Mouse (Mus musculus): Measurements from ENCODE around the gene Slc38a1.

Slc38a1 gene

DNA sequence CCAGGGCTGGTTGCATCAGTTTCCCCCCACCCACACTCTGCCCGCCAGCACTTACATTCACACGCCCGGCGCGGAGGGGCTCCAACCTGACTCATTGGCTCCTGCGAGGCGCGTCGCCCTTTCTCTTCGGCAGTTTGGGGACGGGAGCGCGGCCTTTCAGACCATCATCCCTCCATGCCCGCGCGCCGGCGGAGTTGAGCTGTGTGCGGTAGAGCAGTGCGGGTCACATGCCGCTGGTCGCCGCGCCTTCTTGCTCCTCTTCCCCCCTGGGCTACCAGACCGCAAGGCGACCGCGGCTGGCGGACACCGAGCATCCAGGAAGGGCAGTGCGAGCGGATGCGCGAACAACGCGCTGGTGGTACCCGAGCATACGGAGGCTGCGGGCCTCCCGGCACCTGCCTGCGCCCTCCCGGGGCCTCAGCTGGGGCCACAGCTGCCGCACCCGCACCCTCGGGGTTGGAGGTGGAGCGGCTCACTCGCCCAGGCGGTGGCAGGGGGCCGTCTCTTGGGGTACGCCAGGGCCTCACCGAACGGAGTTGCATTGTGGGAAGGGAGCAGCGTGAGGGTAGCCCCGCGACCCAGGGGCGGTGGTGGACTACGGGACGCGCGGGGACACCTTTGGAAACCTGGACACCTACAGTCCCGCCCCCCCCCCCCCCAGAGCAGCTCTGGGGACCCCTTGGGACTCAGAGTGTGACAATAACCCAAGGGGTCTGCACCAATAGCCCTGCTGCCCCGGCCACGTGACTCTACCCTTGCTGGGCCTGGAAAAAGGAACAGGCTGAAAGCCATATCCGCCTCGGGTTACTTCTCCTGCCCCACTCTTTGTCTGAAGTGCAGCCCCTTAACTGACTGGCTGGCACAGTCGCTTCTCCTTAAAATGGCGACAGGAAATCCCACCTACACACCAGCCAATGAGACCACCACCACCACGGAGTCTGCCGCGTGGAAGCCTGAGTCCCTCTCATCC, at the start of gene Slc38a1:
Slc38a1 (minus strand) TSS at position 478 of the 970 bp plus-strand sequence.
- peak; percentile 26 for DNase-seq (ENCODE audit: low spot score)

DNA sequence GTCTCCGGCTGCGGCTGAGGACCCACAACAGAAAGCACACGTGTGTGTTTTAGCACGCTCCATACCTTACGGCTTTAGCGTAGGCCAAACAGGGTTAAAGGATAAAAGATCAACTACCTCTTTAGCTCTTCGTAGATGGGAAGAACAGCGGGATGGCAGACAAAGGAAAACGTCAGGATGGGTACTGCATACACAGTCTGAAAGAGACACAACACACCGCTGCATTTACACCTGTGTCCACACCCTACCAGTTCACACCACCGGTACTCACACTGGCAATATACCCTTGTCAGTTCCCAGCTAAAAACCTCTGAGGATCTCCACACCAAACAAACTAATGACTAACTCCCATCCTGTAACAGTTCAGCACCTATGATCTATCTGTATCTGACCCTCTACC, 49.7 kb upstream of the Slc38a1 start:
- DNase-seq (ENCODE audit: low spot score), result no peak

DNA sequence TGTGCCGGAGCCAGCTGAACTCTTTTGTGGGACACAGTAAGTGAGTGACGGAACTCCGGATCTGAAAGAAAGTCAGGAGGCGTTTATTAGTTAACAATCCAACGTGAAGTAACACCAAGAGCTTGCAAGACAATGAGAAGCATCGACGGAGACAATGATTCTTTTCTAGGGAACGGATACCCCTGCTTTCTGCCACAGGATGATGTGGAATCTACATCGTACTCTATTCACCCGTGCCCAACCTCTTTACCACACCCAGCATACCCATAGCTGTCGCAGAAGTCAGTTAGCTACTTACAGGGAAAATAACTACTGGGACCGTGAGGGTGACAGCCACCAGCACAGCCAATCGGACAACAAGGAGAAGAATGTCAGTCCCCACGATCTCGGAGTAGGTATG, 48.7 kb upstream of the Slc38a1 start:
- no peak for DNase-seq (ENCODE audit: low spot score)

DNA sequence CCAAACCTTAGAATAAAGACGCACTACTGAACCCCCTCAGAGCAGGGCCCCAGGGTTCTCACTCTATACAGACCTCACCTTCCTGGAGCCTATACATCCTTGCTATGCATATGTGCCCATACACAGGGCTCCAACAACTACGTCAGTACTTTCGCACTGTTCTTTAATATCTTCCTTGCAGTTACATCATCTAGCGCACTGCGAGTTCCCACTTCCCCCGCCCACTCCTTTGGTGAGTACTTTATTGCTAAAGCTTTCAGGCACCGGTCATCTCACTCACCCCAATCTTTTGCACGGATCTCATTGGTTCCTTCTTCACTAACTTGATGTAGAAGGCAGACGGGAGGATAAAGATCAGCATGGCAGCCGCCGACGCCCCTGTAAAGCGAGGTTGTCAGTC, 48.1 kb upstream of the Slc38a1 start:
- no peak for DNase-seq (ENCODE audit: low spot score)

DNA sequence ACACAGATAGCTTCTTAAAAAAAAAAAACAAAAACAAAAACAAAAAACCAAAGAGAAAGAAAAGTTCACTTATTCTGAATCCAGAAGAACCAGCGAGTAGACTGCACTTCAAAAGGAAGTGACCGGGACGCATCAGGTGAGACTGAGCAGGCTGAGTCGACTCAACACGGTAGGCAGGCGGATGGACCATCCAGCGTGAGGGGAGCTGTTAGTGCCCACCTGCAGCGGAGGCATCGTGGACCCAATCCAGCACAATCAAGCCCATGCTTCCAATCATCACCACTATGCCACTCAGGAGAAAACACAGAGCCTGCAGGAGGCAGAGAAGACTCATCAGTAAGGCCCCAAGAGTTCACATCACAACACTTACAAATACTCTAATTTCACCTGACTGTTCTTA, 47.2 kb upstream of the Slc38a1 start:
- DNase-seq (ENCODE audit: low spot score), result no peak

DNA sequence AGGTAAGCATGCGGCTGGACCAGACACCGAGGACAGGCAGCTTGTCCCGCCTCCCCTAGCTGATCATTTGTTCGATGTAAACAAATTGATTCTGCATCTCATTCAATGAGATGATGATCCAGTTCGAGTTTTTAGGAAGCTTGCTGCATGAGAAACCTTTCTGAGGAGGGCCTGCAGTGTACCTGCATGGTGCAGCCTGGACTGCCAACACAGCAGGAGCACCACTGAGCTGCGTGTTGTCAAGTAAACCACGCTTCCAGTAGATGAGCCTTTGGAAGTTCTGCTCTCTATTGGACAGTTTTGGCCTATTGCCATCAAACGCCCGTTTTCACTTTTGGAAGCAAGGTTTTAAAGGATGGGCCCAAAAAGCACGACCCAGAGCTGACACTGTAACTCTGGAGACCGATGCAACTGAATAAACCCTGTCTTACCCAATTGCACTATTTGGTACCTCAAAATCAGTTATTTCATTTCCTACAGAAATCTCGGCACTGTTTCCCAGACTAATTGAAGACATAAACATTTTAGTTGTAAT, 46.1 kb upstream of the Slc38a1 start:
- DNase-seq (ENCODE audit: low spot score), result no peak

DNA sequence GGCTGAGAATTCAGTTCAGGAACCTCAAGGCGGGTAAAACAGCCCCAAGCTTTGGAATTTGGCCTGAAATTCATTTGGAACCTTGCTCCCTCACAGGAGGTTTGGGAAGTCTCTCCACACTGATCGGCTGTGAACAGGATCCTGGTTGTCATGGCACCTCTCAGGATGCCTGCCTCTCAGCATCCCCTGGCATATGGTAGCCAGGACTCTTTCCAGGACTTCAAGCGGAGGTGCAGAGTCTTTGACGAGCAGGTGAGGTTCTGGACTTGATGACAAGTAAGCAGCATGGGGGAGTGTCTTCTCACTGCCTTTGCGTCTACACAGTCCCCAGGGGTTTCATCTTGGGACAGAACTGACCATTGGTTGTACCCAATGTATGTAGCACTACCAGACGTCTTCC, 45.3 kb upstream of the Slc38a1 start:
- no peak for DNase-seq (ENCODE audit: low spot score)

DNA sequence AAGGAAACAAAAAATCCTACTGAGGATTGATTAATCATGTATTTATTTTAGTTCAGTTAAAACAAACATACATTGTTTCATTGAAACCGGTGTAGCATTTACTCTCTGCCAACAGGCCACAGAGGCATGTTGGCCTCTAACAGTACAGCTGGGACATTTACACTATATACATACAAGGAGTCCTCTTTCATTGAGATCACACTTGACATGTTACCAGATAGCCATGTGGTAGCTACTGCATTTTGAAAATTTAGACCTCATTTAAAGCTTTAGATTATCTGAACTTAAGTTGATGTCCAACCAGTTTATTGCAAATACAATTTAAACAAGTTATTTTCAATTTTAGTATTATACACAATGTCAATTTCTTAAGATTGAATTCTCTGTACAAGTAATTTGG, 44.7 kb upstream of the Slc38a1 start:
- no peak for DNase-seq (ENCODE audit: low spot score)

DNA sequence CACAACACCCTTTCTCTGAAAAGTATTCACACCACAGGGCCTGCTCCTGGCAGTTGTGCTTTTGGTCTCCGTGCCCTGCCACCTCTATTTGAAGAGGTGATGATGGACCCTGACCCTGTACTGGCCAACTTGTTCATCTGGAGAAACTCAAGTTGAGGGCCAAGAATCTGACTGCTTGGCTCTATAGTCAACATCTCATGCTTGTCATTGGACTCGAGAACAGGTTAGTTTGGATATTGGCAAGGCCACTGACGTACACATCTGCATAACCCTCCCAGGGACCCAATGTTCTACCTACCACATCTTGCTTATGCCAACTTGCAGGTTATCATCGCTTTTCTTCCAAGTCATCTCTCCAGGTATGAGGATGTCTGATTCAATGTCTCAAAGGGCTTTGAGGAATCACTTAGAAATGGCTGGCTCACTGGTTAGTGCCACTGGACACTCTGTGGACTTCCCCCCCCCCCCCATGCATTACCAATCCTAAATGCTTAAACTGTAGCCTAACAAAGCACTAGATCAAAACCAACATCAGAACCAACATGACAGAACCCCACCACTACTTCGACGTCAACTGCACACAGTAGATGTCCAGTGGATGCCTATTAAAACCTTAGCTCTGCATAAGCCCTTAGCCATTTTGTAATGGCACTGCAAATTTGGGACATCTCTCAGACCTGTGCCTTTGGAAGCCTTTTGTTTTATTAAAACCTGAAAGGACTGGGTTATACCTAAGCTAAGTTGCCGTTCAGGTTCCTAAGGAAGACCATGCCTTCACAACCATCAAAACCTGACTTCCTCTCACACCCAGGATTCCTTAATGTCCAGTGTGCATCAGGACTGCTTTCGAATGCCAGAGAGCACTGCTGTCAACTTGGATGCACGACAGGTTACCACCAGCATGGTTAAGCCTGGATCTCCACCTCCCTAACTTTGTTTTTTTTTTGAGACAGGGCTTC, 43.8 kb upstream of the Slc38a1 start:
- DNase-seq (ENCODE audit: low spot score), result no peak

DNA sequence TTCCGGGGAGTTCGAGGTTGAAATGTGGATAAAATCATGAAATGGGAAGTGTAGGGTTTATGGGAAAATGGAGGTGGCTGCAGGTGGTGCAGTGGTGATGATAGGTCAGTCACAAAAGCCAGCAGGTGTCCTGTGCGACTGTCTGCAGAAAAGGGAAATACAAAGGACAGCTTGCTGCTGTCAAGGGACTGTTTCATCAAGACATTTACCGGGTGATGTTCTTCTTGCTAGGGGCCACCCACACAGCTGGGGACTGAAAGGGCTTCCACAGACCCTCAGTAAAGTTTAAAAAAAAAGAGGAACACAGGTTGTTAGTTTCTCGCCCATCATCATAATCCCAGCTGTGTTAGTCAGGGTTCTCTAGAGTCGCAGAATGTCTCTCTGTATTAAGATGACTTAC, 42.6 kb upstream of the Slc38a1 start:
- DNase-seq (ENCODE audit: low spot score), result no peak

DNA sequence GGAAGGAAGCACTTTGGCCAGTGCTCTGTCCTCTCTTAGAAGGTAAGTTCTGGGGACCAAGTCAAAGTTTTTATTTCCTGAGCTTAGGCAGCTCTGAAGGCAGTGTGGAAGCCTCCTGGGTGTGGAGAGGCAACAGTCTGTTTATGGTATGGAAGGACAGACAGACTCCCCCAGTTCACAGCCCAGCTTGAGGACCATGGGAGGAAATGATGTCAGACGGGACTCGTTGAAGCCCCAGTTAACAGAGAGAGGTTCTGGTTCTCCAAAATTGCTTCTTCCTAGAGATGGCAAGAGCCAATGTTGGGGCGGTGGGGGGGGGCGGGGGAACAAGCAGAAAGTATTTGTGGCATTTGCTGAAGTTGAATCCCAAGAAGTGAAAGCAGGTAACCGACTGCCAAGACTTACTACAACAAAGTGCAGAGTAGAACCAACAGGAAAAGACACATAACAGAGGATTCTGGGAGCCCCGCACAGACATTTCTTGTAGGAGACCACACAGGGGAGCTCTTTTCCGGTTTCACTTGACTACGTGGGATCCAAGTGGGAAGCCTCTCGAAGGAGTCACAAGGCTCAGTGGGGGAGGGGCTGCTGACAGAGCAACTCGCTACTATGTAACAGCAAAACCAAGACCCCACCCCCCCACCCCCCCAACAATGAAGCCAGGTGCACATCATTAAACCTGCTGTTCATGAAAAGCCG, 41.6 kb upstream of the Slc38a1 start:
- no peak for DNase-seq (ENCODE audit: low spot score)

DNA sequence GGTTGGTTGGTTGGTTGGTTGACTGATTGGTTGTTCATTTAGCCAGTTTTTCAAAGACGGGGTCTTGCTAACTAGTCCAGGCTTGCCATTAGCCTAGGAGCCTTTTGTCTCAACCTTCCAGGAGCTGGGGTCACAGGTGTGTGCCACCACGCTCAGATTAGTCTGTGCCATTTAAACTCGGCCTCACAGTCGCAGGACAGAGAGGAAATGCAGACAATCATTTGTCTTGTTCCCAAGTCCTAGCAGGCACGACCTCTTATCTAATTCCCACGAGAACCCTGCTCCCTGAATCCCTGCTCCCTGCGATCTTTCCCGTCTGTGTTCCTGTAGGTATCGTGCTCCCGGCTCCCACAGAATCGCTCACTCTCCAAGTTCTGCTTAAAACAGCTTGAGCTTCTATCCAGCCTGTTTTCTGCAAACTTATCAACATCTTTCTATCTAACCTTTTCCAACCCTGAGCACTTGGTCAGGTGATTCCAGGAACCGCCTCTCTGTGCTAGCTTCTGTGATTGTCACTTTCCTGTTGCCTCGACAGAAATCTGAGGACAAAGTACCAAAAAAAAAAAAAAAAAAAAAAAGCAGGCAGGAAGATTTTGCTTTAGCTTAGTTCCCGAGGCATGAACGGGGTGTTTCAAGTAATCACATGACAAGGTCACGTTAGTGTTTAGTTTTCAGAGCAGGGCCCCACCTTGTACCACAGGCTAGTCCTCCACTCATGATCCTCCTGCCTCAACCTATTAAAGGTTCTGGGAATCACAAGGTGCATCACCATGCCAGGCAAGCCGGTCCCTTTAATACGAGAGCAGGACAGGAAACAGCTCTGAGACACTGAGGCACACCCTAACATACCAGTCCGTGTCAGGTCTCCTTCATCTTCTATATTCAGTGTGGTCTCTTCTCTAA, 36.4 kb upstream of the Slc38a1 start:
- no peak for DNase-seq (ENCODE audit: low spot score)

DNA sequence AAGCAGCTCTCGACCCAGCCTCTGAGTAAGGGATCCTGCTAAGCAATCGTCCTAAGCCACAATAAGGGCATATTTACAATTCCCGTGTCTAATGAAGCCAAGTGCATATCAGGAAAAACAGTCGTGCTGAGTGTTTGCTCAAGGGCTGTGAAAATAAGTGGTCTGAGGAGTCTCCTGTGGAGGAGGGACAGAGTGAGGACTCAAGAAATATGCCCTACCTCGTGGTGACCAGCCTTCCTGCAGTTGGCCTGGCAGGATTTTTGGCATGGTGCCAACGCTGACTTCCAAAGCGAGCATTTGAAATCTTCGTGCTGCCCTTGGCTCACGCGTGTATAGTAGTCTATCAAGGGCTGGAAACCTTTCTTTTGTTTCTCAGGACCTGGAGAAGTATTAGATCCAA, 33.8 kb upstream of the Slc38a1 start:
- no peak for DNase-seq (ENCODE audit: low spot score)

DNA sequence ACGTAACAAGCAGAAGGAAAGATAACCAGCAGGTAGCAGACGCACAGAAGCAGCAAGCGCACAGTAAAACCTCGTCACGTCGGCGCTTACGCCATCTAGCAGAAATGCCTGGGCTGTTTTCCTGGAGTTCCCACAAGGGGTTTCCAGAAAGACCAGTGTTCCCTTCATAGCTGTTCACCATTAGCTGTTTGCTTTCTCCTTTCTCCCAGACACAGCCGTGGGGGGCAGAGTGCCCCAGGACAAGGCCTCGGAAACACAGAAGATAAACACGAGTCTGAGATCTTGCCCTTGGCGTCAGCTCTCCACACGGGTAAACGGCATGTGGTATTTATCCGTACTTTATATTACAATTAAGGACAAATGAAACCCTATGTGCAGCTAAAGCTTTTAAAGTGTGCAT, 33.0 kb upstream of the Slc38a1 start:
- DNase-seq (ENCODE audit: low spot score), result no peak

DNA sequence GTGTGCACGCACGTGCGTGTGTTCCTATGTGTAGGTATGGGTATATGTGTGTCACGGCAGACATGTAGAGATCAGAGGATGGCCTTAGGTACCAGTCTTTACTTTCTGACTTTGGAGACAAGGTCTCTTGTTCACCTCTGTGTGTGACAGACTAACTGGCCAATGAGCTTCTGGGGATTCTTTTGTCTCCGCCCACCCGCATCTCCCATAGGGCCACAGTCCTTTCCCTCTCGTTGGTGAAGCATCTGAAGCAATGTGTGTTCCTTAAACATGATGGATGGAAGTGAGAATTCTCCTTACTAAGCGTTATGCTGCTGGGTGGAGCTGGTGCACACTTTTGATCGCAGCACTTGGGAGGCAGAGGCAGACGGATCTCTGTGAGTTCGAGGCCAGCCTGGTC, 32.3 kb upstream of the Slc38a1 start:
- DNase-seq (ENCODE audit: low spot score), result no peak

DNA sequence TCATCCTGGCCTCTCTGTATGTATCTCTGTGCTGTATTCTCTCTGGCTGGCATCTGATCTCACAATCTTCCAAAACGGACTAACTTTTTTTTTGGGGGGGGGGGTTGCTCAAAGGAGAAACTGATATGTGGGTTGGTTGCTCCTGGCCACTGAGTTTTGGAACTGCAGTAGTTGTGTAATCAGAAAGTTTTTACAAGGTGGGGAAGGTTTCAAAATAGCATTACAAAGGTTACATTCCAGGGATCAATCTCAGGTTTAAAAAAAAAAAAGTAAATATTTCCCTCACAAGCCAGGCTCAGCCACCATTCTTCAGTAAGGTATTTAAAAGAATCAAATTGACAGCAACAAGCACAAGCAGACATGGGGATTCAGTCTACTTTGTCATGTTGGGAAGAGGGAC, 31.4 kb upstream of the Slc38a1 start:
- no peak for DNase-seq (ENCODE audit: low spot score)

DNA sequence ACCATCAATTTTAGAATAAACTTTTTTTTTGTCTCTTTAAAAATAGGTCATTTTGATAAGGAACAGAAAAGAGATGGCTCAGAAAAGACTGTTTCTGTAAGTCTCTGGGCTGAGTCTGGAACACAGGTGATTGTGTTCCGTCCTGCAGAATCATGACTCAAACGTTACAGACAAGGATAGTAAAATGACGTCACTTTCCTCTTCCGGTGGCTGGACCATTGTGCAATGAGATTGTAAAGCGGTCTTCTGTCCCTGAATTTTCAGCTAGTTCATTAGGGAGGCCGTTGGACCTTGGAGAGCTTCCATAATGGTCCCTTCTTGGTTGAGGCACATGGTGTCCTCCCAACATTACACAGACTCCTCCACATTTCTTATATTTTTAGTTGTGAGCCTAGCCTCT, 27.0 kb upstream of the Slc38a1 start:
- no peak for DNase-seq (ENCODE audit: low spot score)

DNA sequence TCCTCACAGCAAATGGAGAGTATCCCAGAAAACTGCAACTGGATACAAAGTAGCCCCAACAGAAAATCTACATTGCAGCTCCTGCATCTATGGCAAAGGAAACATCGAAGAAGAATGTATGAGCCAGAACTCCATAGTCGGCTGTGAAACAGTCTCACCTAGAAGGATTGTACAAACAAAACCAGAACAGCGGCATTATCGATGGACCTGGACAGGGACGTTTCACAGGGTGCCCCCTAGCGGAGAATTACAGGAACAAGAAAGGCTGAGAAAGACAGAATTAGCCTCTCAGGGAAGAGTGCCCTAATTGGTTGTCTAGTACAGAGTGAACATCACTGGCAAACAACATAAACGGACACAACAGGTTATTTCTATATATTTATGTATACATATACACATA, 23.9 kb upstream of the Slc38a1 start:
- no peak for DNase-seq (ENCODE audit: low spot score)

DNA sequence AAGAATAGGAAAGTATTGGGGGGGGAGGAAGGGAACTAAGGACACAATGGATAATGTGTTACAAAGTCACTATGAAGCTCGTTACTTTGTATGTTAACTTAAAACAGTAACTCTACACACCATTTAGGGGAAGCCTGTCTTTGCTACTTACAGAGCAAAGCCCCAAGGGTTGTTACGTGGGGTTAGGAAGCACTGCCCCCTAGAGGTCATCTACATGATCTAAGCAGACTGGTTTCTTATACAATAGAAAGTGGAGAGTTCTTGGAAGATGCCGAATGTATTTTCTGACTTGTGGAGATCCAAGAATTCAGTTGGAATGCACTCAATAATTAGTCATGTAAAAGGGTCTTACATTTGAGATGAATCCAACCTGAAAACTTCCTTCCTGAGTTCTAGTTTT, 23.2 kb upstream of the Slc38a1 start:
- DNase-seq (ENCODE audit: low spot score), result peak; percentile 71

DNA sequence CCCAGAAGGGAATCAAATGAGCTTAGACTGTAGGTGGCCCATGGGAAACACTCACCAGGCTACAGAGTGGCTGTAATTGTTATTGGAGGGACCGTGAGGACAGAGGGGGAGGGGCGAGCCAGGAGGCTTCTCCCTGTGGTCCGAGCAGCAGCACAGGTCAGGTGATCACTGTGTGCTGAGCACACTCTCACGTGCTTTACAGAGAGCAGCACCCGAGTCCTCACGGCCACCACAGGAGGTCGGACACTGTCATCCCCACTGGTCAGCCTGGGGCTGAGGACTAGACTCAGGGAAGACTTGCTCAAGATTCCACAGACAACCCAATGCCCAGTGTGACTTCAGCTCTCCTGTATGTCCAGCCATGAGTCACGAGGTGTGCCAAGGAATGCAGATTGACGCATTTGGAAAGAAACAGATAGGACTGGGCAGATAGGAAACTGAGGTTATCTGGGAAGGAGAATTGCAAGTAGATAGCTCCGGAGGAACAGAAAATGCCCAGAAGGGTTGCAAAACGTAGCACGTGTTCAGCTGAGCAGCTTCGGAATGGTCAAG, 18.0 kb upstream of the Slc38a1 start:
- DNase-seq (ENCODE audit: low spot score), result no peak

DNA sequence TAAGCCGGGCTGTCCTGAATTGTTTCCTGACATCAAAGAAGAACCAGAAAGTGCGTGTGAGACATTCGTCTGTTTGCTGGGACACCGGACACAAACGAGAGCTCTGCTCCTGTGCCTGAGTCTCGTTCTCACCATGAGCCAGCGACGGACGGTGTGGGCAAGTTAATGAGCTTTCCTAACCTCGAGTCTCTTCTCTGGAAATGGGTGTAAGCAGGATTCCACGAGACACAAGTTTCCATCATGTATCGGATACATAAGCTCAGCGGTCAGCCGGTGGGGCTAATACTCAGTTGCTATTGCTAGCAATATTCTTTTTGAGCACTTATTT, 15.5 kb upstream of the Slc38a1 start:
- DNase-seq (ENCODE audit: low spot score), result no peak

Data from left cerebral cortex, adult 11 months (tissue).